Mouse (Mus musculus): ENCODE data around the gene Laptm5. TPM values are rescaled to one million over a fixed set of nuclear protein-coding genes. Genes with fewer than 3 reads are reported as not detected.

The Laptm5 gene
- polyA plus RNA-seq, 1 experiment from 2014 or later, result 16.7 TPM

GRCm38 (mm10) chr4:130973332-130974263, 60.7 kb downstream of the Laptm5 start:
- 25% methylated on average over 19 of the region's 19 CpGs for WGBS
- H3K36me3 ChIP-seq (ENCODE audit: poor library complexity, severe bottlenecking), result no peaks in the 10 kb centered on the region

DNA sequence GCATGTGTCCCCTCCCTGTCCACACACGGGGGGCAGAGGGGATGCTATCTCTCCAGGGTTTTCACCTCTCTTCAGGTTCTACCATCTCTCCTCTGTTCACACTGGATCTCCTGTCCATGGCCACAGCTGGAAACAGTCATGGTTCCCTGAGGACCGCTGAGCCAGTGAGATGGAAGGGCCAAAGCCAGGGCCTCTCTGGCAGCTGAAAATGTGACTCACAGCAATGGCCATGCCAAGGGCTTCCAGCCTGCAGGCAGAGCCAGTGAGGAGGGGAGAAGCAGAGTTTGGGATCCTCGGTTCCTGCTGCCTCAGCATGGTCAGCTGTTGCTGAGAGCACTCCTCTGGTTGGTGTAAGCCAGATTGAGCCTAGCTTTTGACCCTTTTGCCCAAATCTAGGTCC, 66.1 kb downstream of the Laptm5 start:
- Histone ChIP-seq H3K27ac (no peak overlapping the region), H3K4me2 (no peak overlapping the region), H3K4me3 (no peak overlapping the region), H3K36me3 (ENCODE audit: poor library complexity, severe bottlenecking) (no peaks in the 10 kb centered on the region), H3K4me1 (peaks cover 4% of the 10 kb centered on the region), H3K27me3 (0 out of 2 replicates have a peak, but pooled peaks cover 3% of the 10 kb centered on the region), H3K9ac (no peak overlapping the region), H3K9me3 (replicated peaks) (no peaks in the 10 kb centered on the region)
- ATAC-seq, result no peak
- WGBS, result 84% methylated on average over 3 of the region's 3 CpGs

More at GRCm38 (mm10) chr4:130973332-130974263, 60.7 kb downstream of the Laptm5 start:
- H3K9ac ChIP-seq, result no peak overlapping the region
- no peaks in the 10 kb centered on the region for H3K27me3 ChIP-seq
- peak overlapping the region; percentile 89 for H3K27ac ChIP-seq
- no peaks in the 10 kb centered on the region for H3K9me3 ChIP-seq (replicated peaks)
- no peak overlapping the region for H3K4me2 ChIP-seq
- H3K4me3 ChIP-seq, result no peak overlapping the region
- ATAC-seq, result peak; percentile 75
- H3K4me1 ChIP-seq, result peaks cover 25% of the 10 kb centered on the region

DNA sequence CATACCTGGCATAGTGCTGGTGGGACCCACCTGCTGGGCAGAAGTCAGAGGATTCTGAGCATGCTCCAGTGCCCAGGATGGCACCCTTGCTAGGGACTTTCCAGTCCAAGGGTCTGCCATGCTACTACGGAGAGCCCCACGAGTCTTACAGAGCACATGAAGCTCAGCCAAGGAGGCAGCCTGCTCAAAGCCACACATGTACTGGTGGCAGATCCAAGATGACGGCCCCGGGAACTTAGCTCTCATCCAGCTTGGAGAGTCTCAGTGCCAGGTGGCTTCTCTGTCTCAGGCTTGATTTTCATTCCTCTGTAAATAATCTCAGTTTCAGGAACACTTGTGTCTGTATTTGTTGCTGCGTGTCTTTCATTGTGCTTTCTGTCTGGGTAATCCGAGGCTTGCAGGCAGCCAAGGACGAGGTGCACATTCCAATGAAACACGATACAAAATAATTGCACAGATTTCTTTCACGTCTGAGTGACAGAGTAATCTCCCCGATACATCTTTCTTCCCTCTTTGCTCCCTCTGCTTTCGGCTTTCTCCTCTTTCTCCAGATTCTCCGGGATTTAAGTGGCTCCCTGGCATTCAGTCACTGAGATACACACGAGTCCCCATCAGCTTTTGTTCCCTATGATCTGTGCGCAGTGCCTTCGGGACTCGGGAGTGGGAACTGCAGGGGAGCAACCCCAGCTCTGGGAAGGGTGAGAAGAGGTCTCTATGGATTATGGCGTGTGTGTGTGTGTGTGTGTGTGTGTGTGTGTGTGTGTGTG, 71.7 kb downstream of the Laptm5 start:
- H3K27me3 ChIP-seq, result 0 out of 2 replicates have a peak, but pooled peaks cover 8% of the 10 kb centered on the region
- peak overlapping the region; percentile 61; the same call in 1 of the 2 replicates for H3K27ac ChIP-seq
- 0 out of 2 replicates have a peak, but pooled peaks have one; percentile 55 for ATAC-seq
- no peak overlapping the region; the same call in none of the 2 replicates for H3K4me2 ChIP-seq
- no peak overlapping the region for H3K4me3 ChIP-seq
- no peaks in the 10 kb centered on the region for H3K36me3 ChIP-seq (ENCODE audit: poor library complexity, severe bottlenecking)
- WGBS, result 27% methylated on average over 17 of the region's 17 CpGs
- peaks cover 21% of the 10 kb centered on the region for H3K4me1 ChIP-seq
- H3K9ac ChIP-seq, result peak overlapping the region; percentile 34; the same call in 1 of the 2 replicates
- no peaks in the 10 kb centered on the region for H3K9me3 ChIP-seq (replicated peaks)

Other genes with a start within 250 kb of the Laptm5 start
- 117 and 133 TPM in 2 replicates for gene Pum1, start 249.8 kb upstream of the Laptm5 start, polyA plus RNA-seq (2015; fragmentation: Nextera tagmentation; extraction: Ambion mirVana)
- 36.1 and 41.9 TPM in 2 replicates for gene Sdc3, start 120.6 kb upstream of the Laptm5 start, polyA plus RNA-seq (2015; fragmentation: Nextera tagmentation; extraction: Ambion mirVana)
- not detected in 2 replicates for gene Matn1, start 31.3 kb downstream of the Laptm5 start, polyA plus RNA-seq (2015; fragmentation: Nextera tagmentation; extraction: Ambion mirVana)

All from forebrain, embryonic 13.5 days (tissue).